Mouse (Mus musculus) liver (tissue): ENCODE data around the gene Rpf1.
A peak's percentile ranks its signal among the peaks of the same experiment; 100 is the strongest.

Source experiments
- DNase-seq: peaks from one replicate; pipeline ENCODE4 v3.0.0-alpha.2; 2020; ENCODE audit warnings: mixed read lengths

Gene Rpf1

DNA sequence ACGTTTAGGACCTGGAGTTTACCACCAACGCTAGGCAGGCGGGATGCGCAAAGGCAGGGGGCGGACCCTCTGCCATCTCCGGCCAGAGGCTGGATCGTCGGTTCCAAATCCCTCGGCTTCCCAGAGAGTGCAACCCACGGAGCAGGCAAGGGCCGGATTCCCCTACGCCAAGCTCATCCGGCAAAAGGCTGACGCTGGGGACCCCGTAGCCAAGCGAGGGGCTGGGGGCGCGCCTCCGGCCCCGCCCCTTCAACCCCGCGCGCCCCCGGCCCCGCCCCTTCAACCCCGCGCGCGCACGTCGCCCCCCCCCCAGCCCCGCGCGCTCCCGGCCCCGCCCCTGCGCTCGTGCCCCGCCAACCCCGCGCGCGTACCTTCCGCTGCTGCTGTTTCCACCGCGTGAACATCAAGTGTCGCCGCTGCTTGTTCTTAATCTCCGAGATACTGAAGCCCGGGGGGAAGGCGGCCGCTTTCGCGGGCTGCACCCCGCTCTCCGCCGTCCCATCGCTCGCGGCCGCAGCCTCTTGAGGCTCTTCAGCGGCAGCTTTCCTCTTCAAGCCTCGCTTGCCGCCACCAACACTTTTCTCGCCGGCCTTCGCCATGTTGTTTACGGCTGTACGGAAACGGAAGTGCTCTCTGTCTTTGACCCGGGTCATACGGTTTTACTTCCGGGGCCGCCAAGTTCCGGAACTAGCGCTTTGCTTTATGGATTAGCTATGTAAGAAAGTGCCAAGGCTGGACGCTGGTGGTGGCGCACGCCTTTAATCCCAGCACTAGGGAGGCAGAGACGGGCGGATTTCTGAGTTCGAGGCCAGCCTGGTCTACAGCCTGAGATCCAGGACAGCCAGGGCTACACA lies at the start of gene Rpf1:
Rpf1 (minus strand) TSS at position 632 of the 854 bp plus-strand sequence.
- peak; percentile 88 for DNase-seq

- DNase-seq: no peak
Observed at GRCm38 (mm10) chr3:146570939-146571338, 49.7 kb upstream of the Rpf1 start.

DNA sequence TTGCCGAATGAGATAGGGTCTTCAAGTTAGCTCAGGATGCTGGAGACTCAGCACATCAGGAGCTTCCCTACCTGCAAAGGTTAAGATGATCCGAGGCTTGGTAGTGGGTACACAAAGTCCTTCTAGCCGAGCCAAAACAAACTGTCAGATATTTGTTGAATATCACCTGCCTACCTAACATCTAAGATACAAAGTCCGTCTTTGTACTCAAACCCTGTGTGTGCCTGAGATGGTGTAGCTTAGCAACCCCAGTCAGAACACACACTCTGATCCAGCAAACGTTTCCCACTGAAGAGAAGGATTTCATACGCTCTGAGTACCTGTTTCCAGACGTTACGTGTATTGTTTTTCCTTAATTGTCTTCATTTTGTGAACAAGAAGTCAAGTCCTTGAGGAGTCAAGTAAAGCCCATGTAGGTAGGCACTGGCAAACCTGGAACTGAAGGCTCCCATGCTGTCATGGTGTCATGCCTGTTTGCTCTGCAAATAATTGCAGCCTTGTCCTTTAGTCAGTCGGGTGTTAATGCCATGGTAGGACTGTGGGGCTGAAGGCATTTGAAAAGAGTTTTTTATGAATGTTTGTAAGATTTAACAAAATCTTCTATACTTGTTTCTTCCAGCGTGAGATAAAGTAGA lies 49.0 kb upstream of the Rpf1 start, which contains the start of gene Uox:
Uox (plus strand) TSS at position 279 of the 635 bp plus-strand sequence.
- DNase-seq: no peak

DNA sequence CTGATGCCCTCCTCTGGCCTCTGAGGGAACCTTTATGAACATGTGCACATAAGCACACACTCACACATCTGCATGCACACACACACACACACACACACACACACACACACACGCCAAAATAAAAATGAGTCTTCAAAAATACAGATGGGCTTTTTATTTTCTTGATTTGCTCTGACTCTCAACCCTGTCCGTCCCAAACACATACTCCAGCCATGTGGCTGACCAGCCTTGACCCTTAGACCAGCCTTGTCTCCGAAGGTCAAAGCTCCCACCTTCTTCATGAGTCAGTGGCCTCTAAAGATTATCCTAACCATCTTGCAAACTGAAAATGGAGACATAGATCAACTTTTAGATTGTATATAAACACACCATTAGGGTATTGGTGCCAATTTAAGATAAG lies 48.4 kb upstream of the Rpf1 start:
- no peak for DNase-seq

GRCm38 (mm10) chr3:146567884-146568530 lies 46.8 kb upstream of the Rpf1 start:
- no peak for DNase-seq

DNA sequence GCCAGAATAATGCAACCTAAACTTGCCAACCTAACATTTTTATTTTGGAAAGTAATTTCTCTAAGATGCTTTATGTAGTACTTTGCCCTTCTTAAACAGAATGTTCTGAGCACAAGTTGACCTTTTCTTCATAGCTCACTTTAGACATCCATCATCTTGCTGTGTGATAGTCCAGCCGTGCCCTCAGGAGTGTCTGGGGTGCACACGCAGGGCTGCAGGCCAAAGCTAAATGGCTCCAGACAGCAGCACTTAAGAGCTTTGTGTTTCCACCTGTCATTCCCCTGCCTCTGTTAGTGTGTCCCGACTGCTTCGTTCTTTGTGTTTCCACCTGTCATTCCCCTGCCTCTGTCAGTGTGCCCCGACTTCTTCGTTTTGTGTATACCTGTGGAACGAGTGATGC lies 46.1 kb upstream of the Rpf1 start:
- no peak for DNase-seq

- no peak for DNase-seq
Observed at GRCm38 (mm10) chr3:146565065-146565411, 43.8 kb upstream of the Rpf1 start.

GRCm38 (mm10) chr3:146564268-146565064 lies 43.2 kb upstream of the Rpf1 start:
- DNase-seq: peak; percentile 76

- no peak for DNase-seq
Observed at GRCm38 (mm10) chr3:146562936-146563335, 41.7 kb upstream of the Rpf1 start.

DNA sequence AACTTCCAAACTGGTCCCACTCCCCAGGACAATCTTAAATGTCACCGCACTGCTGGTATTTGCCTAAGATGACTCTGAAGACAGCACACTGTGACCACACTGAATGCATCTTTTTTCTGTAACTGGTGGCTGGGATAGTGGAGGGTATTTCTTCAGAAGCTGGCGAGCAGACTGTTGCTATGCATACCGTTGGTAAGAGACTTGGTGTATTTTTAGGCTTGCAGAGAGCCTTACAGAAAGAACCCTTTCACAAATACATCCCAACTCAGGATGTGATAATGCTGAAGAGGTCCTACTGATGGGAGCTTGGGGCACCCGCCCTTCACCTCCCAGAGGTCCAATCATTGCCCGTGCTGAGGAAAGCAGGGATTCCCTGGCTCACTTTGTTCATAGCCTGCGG lies 36.3 kb upstream of the Rpf1 start:
- no peak for DNase-seq

DNA sequence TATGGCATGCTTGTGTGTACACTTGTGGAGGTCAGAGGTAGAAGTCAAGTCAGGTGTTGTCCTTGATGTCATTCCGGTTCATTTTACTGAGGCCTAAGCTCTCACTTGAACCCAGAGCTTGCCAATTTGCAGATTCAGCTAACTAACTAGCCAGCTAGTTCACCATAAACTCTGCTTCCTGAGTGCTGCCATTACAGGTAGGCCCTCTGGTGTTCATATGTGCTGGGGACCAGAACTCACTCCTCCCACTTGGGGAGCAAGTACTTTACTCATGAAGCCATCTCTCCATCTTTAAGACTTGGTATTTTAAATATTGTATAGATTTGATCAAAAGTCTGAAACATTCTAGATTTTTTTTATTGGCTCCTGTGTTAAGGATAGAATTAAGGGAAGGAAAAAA lies 35.3 kb upstream of the Rpf1 start:
- DNase-seq: no peak

DNA sequence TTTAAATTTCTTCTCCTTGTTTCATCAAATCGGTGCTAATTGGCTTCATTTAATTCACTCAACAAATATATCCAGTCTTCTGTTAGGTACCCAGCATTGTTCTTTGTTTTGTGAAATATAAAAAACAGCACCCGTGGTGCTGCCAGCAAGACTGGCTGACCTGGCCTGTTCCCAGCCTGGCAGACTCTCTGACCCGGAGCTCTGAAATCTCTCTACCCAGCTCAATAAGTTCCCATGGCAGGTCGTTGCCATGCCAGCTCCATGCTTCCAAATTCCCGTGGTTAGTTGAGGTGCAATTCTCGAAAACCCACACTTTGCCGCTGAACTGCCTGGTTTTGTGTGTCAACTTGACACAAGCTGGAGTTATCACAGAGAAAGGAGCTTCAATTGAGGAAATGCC lies 33.6 kb upstream of the Rpf1 start:
- no peak for DNase-seq

DNA sequence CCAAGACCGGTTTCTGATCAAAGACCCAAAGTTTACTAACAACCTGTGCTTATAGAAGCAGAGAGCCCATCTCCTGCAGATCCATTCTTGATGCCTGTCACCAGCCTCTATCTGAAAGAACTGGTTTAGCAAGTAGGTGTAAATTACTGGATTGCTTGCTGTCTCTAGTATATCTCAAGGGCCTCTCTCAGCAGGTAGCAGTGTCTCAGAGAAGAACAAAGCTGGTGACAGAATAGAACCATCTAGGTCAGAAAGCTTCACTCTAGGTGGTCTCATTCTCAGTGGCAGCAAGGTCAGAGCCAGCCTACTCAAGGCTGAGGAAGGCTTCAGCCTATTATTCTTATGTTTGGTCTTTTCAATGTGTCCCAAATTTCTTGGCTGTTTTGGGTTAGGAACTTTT lies 22.4 kb upstream of the Rpf1 start:
- DNase-seq: no peak

DNA sequence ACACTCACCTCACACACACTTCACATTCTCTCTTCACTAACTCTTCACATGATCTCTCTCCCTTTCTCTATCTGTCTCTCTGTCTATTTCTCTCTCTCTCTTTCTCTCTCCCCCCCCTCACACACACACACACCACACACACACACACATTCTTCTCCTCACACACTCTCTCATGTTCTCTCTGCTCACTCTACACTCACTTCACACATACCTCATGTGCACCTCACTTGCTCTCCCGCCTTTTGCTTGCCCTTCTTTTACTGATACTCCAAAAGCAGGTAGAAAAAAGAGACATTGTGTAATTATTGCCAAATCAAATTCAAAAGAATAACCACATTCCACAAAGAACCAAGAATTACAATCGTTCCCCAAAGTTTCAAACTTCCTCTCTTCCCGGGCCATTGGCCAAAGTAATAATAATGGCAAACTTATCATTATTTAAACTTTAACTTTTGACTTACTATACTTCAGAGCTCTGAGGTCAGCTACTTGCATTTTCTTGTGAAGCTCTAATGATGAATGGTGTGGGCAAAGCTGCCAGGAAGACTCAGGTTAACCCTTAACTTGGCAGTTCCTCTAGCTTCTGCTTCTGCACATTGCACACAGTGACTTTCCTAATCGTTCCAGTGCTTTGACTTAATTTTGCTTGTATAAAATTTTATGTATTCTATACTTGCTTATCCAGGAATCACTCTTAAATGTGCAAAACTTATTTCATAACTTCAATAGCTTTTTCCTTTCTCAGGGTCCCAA lies 19.5 kb upstream of the Rpf1 start:
- no peak for DNase-seq

- DNase-seq: no peak
Observed at GRCm38 (mm10) chr3:146534986-146535385, 13.8 kb upstream of the Rpf1 start.

GRCm38 (mm10) chr3:146528335-146528734 lies 7.1 kb upstream of the Rpf1 start:
- no peak for DNase-seq

- DNase-seq: no peak
Observed at GRCm38 (mm10) chr3:146521652-146522020, 407 bp upstream of the Rpf1 start.

DNA sequence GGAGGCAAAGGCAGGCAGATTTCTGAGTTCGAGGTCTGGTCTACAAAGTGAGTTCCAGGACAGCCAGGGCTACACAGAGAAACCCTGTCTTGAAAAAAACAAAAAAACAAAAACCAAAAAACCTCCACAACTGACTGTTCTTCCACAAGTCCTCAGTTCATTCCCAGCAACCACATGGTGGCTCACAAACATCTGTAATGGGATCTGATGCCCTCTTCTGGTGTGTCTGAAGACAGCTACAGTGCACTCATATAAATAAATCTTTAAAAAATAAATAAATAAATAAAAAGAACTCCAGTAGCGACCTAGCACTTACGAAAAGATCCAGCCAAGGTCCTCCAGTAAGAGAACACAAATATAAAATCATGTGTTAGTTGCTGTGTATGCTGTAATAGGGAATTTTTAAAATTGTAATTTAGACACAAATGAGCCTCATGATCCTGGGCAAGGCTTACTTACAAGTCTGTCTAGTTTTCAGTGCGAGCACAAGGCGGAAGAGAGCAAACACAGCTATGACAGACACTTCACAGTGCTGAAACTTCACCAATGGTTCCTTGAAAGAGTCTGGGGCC lies 917 bp downstream of the Rpf1 start:
- DNase-seq: no peak

DNA sequence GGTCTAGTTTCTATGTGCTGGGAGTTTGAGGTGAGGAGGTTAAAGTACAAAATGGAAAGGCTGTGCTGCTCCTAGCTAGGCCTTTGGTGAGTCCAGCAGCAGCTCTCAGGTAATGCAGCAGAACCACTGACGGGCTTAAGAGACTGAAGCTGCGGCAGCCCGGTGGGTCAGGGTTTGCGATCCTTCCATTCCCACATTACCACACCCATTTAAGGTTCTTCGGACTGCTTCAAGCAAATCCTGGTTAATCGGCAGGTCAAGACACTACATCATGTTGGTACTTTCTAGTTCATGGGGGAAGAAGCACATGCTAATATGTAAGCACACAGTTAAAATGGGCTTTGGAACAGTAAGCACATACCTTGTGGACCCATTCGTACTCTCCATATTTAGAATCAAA lies 14.5 kb downstream of the Rpf1 start:
- DNase-seq: no peak

DNA sequence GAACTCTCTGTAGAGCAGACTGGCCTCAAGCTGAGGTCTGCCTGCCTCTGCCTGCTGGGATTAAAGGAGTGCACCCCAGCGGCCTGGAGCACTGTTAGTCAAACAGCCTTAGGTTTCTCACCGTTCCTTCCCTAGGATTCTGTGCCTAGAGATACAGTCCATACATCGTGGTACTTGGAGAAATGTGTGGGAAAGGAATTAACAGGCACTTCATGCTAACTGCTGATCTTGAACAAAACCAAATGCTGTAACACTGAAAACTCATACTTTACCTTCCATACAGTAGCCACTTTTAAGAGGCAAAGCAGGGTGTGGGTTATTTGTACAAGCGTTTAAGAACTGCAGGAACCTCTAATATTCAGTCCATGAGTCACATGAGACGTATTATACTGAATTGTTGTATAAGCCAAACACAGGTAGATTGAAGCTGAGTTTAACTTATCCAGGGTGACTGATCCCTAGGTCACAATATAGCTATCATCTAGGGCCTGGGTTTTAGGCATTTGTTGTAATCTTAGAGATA lies 19.6 kb downstream of the Rpf1 start:
- no peak for DNase-seq

- DNase-seq: no peak
Observed at GRCm38 (mm10) chr3:146500810-146501201, 20.4 kb downstream of the Rpf1 start.
